Mouse (Mus musculus): ENCODE data around the gene Gm11060. TPM values are rescaled to one million over a fixed set of nuclear protein-coding genes. Genes with fewer than 3 reads are reported as not detected.

The Gm11060 gene
- total and polyA plus RNA-seq, 3 experiments: not detected

- DNase-seq (ENCODE audit: low spot score) (no peak), ATAC-seq (ENCODE audit: extremely low read depth, insufficient number of reproducible peaks, low FRiP score, poor library complexity, severe bottlenecking) (no peak)
- peaks cover 13% of the 10 kb centered on the region; the same call in 1 of the 2 replicates for H3K27me3 ChIP-seq (ENCODE audit: insufficient read depth, low read length)
- H3K9me3 ChIP-seq (replicated peaks): peaks cover 19% of the 10 kb centered on the region
- no peak for TF ChIP-seq TAL1 (conservative IDR thresholded peaks at IDR 0.05; ENCODE audit: low read depth, low read length)
- TF ChIP-seq POLR2AphosphoS5 (IDR thresholded peaks at IDR 0.05; ENCODE audit: insufficient replicate concordance, low read depth, low read length): no peak
- no peak for TF ChIP-seq GATA2 (IDR thresholded peaks at IDR 0.05; ENCODE audit: borderline replicate concordance, low read depth, low read length)
- TF ChIP-seq GATA1 (IDR thresholded peaks at IDR 0.05; ENCODE audit: borderline replicate concordance, low read length): no peak
- no peak for TF ChIP-seq CTCF (IDR thresholded peaks at IDR 0.05; ENCODE audit: low read depth, low read length)
- H3K4me1 ChIP-seq (ENCODE audit: insufficient read depth, low read depth, low read length): no peaks in the 10 kb centered on the region; the same call in 1 of the 2 replicates
- H3K36me3 ChIP-seq (replicated peaks): no peaks in the 10 kb centered on the region
- no peak overlapping the region for H3K4me3 ChIP-seq (ENCODE audit: low read depth, low read length)
These were observed 31.1 kb downstream of the Gm11060 start for GRCm38 (mm10) chr2:105122886-105123285.

DNA sequence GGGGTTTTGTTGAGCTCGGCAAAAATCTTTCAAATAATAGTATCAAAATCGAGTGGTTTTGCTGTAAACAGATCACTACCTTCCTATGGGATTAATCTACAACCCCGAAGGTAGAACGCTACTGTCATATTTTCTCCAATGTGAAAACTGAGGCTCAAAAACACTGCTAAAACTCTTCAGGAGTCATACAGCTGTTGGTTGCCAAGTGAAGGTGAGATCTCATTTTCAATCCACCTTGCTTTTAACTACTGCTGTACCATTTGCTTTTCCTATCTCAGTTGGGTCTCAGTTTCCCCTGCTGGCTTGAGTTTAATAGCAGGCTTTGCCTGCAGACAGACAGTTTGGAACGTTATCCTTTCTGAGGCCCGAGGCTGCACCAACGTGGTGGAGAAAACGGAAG lies 31.6 kb downstream of the Gm11060 start:
- Histone ChIP-seq H3K4me1 (ENCODE audit: insufficient read depth, low read depth, low read length) (no peaks in the 10 kb centered on the region; the same call in 1 of the 2 replicates), H3K4me3 (ENCODE audit: low read depth, low read length) (no peak overlapping the region), H3K36me3 (replicated peaks) (no peaks in the 10 kb centered on the region), H3K9me3 (replicated peaks) (peaks cover 20% of the 10 kb centered on the region), H3K27me3 (ENCODE audit: insufficient read depth, low read length) (peaks cover 13% of the 10 kb centered on the region; the same call in 1 of the 2 replicates)
- ATAC-seq (ENCODE audit: extremely low read depth, insufficient number of reproducible peaks, low FRiP score, poor library complexity, severe bottlenecking) (no peak), DNase-seq (ENCODE audit: low spot score) (no peak)
- TF ChIP-seq TAL1 (conservative IDR thresholded peaks at IDR 0.05; ENCODE audit: low read depth, low read length): no peak
- no peak for TF ChIP-seq CTCF (IDR thresholded peaks at IDR 0.05; ENCODE audit: low read depth, low read length)
- TF ChIP-seq POLR2AphosphoS5 (IDR thresholded peaks at IDR 0.05; ENCODE audit: insufficient replicate concordance, low read depth, low read length): no peak
- TF ChIP-seq GATA2 (IDR thresholded peaks at IDR 0.05; ENCODE audit: borderline replicate concordance, low read depth, low read length): no peak
- no peak for TF ChIP-seq GATA1 (IDR thresholded peaks at IDR 0.05; ENCODE audit: borderline replicate concordance, low read length)

GRCm38 (mm10) chr2:105123881-105124280 lies 32.1 kb downstream of the Gm11060 start:
- Histone ChIP-seq H3K4me1 (ENCODE audit: insufficient read depth, low read depth, low read length) (no peaks in the 10 kb centered on the region; the same call in 1 of the 2 replicates), H3K9me3 (replicated peaks) (peaks cover 20% of the 10 kb centered on the region), H3K36me3 (replicated peaks) (no peaks in the 10 kb centered on the region), H3K27me3 (ENCODE audit: insufficient read depth, low read length) (peaks cover 13% of the 10 kb centered on the region; the same call in 1 of the 2 replicates), H3K4me3 (ENCODE audit: low read depth, low read length) (no peak overlapping the region)
- ATAC-seq (ENCODE audit: extremely low read depth, insufficient number of reproducible peaks, low FRiP score, poor library complexity, severe bottlenecking) (no peak), DNase-seq (ENCODE audit: low spot score) (no peak)
- no peak for TF ChIP-seq POLR2AphosphoS5 (IDR thresholded peaks at IDR 0.05; ENCODE audit: insufficient replicate concordance, low read depth, low read length)
- no peak for TF ChIP-seq CTCF (IDR thresholded peaks at IDR 0.05; ENCODE audit: low read depth, low read length)
- no peak for TF ChIP-seq GATA2 (IDR thresholded peaks at IDR 0.05; ENCODE audit: borderline replicate concordance, low read depth, low read length)

DNA sequence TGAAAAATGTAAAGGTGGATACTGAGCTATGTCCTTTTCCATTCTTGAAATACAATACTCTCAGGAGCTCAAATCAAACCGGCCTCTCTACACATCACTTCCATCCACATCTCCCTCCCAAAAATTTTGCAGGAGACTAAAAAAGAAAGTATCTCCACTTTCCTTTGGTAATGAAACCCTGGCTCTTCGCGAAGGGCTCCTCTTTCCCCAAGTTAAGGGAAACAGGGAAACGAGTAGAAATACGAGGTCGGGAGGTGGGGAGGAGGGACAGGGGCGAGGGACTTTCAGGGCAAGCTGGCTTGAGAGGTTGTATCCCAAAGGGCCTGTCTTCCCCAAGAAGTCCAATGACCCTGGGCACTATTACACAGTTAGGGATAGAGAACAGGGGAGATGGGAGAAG lies 32.6 kb downstream of the Gm11060 start:
- TF ChIP-seq TAL1 (conservative IDR thresholded peaks at IDR 0.05; ENCODE audit: low read depth, low read length): no peak
- TF ChIP-seq GATA1 (IDR thresholded peaks at IDR 0.05; ENCODE audit: borderline replicate concordance, low read length): no peak
- no peak for TF ChIP-seq POLR2AphosphoS5 (IDR thresholded peaks at IDR 0.05; ENCODE audit: insufficient replicate concordance, low read depth, low read length)
- no peak for TF ChIP-seq GATA2 (IDR thresholded peaks at IDR 0.05; ENCODE audit: borderline replicate concordance, low read depth, low read length)
- TF ChIP-seq CTCF (IDR thresholded peaks at IDR 0.05; ENCODE audit: low read depth, low read length): no peak
- Histone ChIP-seq H3K27me3 (ENCODE audit: insufficient read depth, low read length) (peaks cover 13% of the 10 kb centered on the region; the same call in 1 of the 2 replicates), H3K4me3 (ENCODE audit: low read depth, low read length) (no peak overlapping the region), H3K4me1 (ENCODE audit: insufficient read depth, low read depth, low read length) (no peaks in the 10 kb centered on the region; the same call in 1 of the 2 replicates), H3K9me3 (replicated peaks) (peaks cover 20% of the 10 kb centered on the region), H3K36me3 (replicated peaks) (no peaks in the 10 kb centered on the region)
- no peak for ATAC-seq (ENCODE audit: extremely low read depth, insufficient number of reproducible peaks, low FRiP score, poor library complexity, severe bottlenecking)
- DNase-seq (ENCODE audit: low spot score): no peak

- no peaks in the 10 kb centered on the region; the same call in 1 of the 2 replicates for H3K4me1 ChIP-seq (ENCODE audit: insufficient read depth, low read depth, low read length)
- ATAC-seq (ENCODE audit: extremely low read depth, insufficient number of reproducible peaks, low FRiP score, poor library complexity, severe bottlenecking): no peak
- no peaks in the 10 kb centered on the region for H3K36me3 ChIP-seq (replicated peaks)
- no peak overlapping the region for H3K4me3 ChIP-seq (ENCODE audit: low read depth, low read length)
- H3K27me3 ChIP-seq (ENCODE audit: insufficient read depth, low read length): peaks cover 13% of the 10 kb centered on the region; the same call in 1 of the 2 replicates
- DNase-seq (ENCODE audit: low spot score): no peak
- no peak for TF ChIP-seq CTCF (IDR thresholded peaks at IDR 0.05; ENCODE audit: low read depth, low read length)
- no peak for TF ChIP-seq TAL1 (conservative IDR thresholded peaks at IDR 0.05; ENCODE audit: low read depth, low read length)
- TF ChIP-seq GATA2 (IDR thresholded peaks at IDR 0.05; ENCODE audit: borderline replicate concordance, low read depth, low read length): no peak
- no peak for TF ChIP-seq POLR2AphosphoS5 (IDR thresholded peaks at IDR 0.05; ENCODE audit: insufficient replicate concordance, low read depth, low read length)
- no peak for TF ChIP-seq GATA1 (IDR thresholded peaks at IDR 0.05; ENCODE audit: borderline replicate concordance, low read length)
- peaks cover 20% of the 10 kb centered on the region for H3K9me3 ChIP-seq (replicated peaks)
These were observed 33.4 kb downstream of the Gm11060 start for GRCm38 (mm10) chr2:105125205-105125604.

DNA sequence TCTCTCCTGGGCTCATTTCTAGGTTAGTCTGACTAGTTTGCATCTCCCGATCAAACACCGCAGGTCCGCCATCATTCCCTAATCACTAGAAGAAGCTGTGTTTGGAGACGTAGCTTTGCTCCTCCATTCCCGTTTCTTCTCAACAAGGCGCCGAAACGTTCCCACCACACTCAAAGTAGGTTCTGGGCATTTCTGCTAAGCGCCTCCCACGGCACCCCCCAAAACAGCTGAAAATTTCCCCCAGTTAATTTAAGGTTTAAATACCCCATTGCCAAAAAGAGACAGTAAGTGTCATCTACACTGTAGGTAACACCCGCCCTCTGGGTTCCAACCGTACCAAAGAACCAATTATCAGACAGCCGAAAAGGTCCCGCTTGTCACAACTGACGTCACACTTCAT lies 33.8 kb downstream of the Gm11060 start:
- Histone ChIP-seq H3K27me3 (ENCODE audit: insufficient read depth, low read length) (peaks cover 17% of the 10 kb centered on the region; the same call in 1 of the 2 replicates), H3K9me3 (replicated peaks) (peaks cover 20% of the 10 kb centered on the region), H3K4me3 (ENCODE audit: low read depth, low read length) (no peak overlapping the region), H3K4me1 (ENCODE audit: insufficient read depth, low read depth, low read length) (no peaks in the 10 kb centered on the region; the same call in 1 of the 2 replicates), H3K36me3 (replicated peaks) (no peaks in the 10 kb centered on the region)
- ATAC-seq (ENCODE audit: extremely low read depth, insufficient number of reproducible peaks, low FRiP score, poor library complexity, severe bottlenecking) (no peak), DNase-seq (ENCODE audit: low spot score) (no peak)
- TF ChIP-seq GATA2 (IDR thresholded peaks at IDR 0.05; ENCODE audit: borderline replicate concordance, low read depth, low read length) (no peak), POLR2AphosphoS5 (IDR thresholded peaks at IDR 0.05; ENCODE audit: insufficient replicate concordance, low read depth, low read length) (no peak), GATA1 (IDR thresholded peaks at IDR 0.05; ENCODE audit: borderline replicate concordance, low read length) (no peak), CTCF (IDR thresholded peaks at IDR 0.05; ENCODE audit: low read depth, low read length) (no peak), TAL1 (conservative IDR thresholded peaks at IDR 0.05; ENCODE audit: low read depth, low read length) (no peak)
